Mouse (Mus musculus) stomach, embryonic 14.5 days (tissue): ENCODE data around the gene Filip1. TPM values are rescaled to one million over a fixed set of nuclear protein-coding genes. Genes with fewer than 3 reads are reported as not detected.

Source experiments
- ATAC-seq: fragments of 200-750 bp; cut with Nextera tagmentation; 2 replicates; pipeline ENCODE4 v1.8.0; 2017; ENCODE audit warnings: low read depth, moderate TSS enrichment; ENCODE audit not compliant: insufficient number of reproducible peaks, insufficient read depth, low FRiP score
- H3K27ac ChIP-seq: fragments of 300-500 bp; sonication (generic); 2 replicates; pipeline ENCODE4 v1.5.1; 2014; ENCODE audit warnings: mild to moderate bottlenecking, low read length, moderate library complexity, mixed read lengths
- H3K27me3 ChIP-seq: fragments of 300-500 bp; sonication (generic); 2 replicates; pipeline ENCODE4 v1.6.1; 2014; ENCODE audit warnings: low read length, control low read depth, mixed read lengths; ENCODE audit not compliant: control insufficient read depth, insufficient read depth
- H3K36me3 ChIP-seq: fragments of 300-500 bp; sonication (generic); 2 replicates; pipeline ENCODE4 v1.6.1; 2014; ENCODE audit warnings: mild to moderate bottlenecking, control low read depth, low read length, moderate library complexity, mixed read lengths; ENCODE audit not compliant: control insufficient read depth, insufficient read depth
- H3K4me1 ChIP-seq: fragments of 300-500 bp; sonication (generic); 2 replicates; pipeline ENCODE4 v1.6.1; 2014; ENCODE audit warnings: low read length, control low read depth, mixed read lengths; ENCODE audit not compliant: control insufficient read depth, insufficient read depth
- H3K4me2 ChIP-seq: fragments of 300-500 bp; sonication (generic); replicated peaks from 2 replicates; pipeline ENCODE4 v1.6.1; 2014; ENCODE audit warnings: low read depth, low read length, control low read depth
- H3K4me3 ChIP-seq: fragments of 300-500 bp; sonication (generic); 2 replicates; pipeline ENCODE4 v1.5.1; 2014; ENCODE audit warnings: low read depth, low read length, control low read depth
- H3K9ac ChIP-seq: fragments of 300-500 bp; sonication (generic); replicated peaks from 2 replicates; pipeline ENCODE4 v1.6.1; 2014; ENCODE audit warnings: low read depth, mild to moderate bottlenecking, control low read depth, low read length, moderate library complexity, mixed read lengths
- H3K9me3 ChIP-seq: fragments of 300-500 bp; sonication (generic); 2 replicates; pipeline ENCODE4 v1.6.1; 2016; ENCODE audit warnings: low read depth, low read length, control low read depth; ENCODE audit not compliant: control insufficient read depth
- WGBS: fragments of 180-500 bp; shearing (Covaris S2); extraction: QIAGEN DNeasy Blood & Tissue Kit; methylation state at CpG from one replicate; pipeline ENCODE4 v1.1.7; 2014; 5-methylcytosine and 5-hydroxymethylcytosine counted together
- polyA plus RNA-seq: library from polyadenylated mRNA; unstranded; fragments of >200 nt; fragmentation: Nextera tagmentation; extraction: Ambion mirVana; gene quantifications from 2 replicates; pipeline ENCODE4 v1.2.1, GENCODE M21; 2014

Filip1 gene
- polyA plus RNA-seq, 1 experiment from 2014 or later = 10.9 TPM

DNA sequence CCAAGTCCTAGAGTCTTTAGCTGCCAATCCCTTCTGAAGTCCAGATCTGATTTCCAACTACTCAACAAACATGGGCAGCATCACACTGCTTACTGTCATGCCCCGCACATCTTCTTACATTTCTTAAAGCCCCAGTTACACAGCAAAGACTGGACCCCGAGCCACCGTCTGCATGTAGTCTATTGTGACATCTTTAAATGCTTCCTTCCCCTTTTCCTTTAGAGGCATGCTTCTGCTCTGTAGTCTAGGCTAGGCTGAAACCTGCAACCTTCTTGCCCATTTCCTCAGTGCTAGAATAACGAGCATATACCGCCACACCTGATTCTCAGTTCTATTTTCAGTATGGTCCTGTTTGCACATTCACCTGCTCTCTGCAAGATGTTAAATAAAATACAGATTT, 196.2 kb downstream of the Filip1 start:
- 89% methylated on average over 5 of the region's 5 CpGs for WGBS
- Histone ChIP-seq H3K4me1 (no peaks in the 10 kb centered on the region), H3K9me3 (no peaks in the 10 kb centered on the region; the same call in 1 of the 2 replicates), H3K9ac (no peak overlapping the region), H3K4me2 (no peak overlapping the region), H3K27ac (no peak overlapping the region), H3K36me3 (no peaks in the 10 kb centered on the region), H3K27me3 (no peaks in the 10 kb centered on the region), H3K4me3 (no peak overlapping the region)
- no peak for ATAC-seq

DNA sequence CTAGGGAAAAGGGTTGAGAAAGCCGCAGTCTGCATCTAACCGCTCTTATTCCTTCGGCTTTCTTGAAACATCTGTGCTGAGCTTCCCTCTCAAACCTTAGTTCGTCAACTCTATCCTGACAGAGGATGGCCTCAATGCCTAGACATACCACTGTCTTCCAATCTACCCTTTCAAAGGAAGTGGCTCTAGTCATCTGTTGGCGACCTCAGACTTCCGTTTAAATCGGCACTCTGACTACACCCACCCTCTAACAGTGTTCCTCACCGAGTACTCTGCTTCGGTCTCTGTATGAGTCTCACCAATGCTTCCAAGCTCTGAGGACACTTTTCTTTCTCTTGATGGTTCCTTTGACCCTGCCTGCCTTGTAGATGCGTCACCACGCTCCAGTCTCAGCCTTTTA, 196.6 kb downstream of the Filip1 start:
- no peak for ATAC-seq
- H3K36me3 ChIP-seq = no peaks in the 10 kb centered on the region
- H3K9ac ChIP-seq = no peak overlapping the region
- no peaks in the 10 kb centered on the region; the same call in 1 of the 2 replicates for H3K9me3 ChIP-seq
- no peak overlapping the region for H3K27ac ChIP-seq
- H3K4me1 ChIP-seq = no peaks in the 10 kb centered on the region
- H3K27me3 ChIP-seq = no peaks in the 10 kb centered on the region
- no peak overlapping the region for H3K4me3 ChIP-seq
- no peak overlapping the region for H3K4me2 ChIP-seq
- 94% methylated on average over 11 of the region's 11 CpGs for WGBS

DNA sequence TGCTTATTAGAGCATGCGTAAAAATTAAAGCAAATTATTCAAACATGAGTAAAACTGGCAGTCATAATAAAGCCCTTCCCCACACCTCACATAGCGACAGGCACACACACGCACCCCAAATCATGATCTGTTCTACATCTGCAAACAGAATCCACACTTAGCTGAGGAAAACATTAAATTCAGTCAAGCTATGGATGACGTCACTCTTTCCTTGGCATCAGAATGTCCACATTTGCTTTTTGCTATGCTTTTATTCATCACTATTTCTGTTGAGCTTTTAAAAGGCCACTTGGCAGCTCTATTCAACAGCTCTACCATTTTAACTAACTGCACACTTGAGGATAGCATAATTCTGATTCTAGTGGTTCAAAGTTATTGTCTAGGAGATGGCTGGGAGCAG, 198.1 kb downstream of the Filip1 start:
- ATAC-seq = no peak
- H3K36me3 ChIP-seq = no peaks in the 10 kb centered on the region
- no peaks in the 10 kb centered on the region; the same call in 1 of the 2 replicates for H3K9me3 ChIP-seq
- H3K9ac ChIP-seq = no peak overlapping the region
- no peak overlapping the region for H3K4me3 ChIP-seq
- no peaks in the 10 kb centered on the region for H3K27me3 ChIP-seq
- WGBS = 87% methylated on average over 4 of the region's 4 CpGs
- H3K27ac ChIP-seq = no peak overlapping the region
- no peaks in the 10 kb centered on the region for H3K4me1 ChIP-seq
- no peak overlapping the region for H3K4me2 ChIP-seq

DNA sequence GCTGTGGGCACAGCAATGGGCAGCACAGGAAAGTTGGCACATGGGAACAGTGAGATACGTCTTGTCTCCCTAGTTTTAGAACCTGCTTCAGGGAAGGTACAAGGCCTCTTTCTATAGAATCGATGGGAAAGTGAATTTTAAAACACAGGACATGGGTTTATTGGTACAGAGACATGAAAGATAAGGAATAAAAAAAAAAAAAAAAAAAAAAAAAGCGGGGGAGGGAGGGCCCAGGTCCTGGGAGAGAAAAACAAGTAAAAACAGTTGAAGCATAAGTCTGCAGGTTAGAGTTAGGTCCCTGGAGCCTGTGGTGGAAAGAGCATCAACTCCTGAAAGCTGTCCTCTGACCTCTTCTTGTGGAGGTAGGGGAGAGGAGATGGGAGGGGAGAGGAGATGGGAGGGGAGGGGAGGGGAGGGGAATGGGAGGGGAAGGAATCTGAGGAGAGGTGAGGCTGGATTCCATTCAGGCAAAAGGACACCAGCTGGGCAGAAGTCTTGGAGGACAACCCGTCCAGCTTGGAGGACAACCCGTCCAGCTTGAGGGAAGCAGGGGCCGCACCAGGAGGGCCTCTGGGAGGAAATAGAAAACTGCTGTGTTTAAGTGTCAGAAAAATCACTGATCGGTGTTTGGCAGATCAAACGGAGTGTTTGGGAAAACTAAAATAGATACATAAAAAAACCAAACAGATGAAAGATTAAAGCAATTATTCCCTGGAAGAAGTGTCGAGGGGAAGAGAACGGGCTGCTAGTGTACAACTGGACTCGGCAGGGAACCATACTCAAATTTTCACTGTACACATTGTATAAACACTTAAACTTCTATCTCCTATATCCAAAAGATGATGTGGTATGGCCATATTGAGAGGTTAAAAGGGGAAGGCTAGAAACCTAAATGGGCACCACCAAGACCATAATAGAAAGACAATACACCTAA, 201.4 kb downstream of the Filip1 start:
- no peaks in the 10 kb centered on the region for H3K9me3 ChIP-seq
- 71% methylated on average over 11 of the region's 11 CpGs for WGBS
- H3K4me3 ChIP-seq = no peak overlapping the region
- H3K9ac ChIP-seq = no peak overlapping the region
- no peak for ATAC-seq
- H3K27ac ChIP-seq = no peak overlapping the region
- no peaks in the 10 kb centered on the region for H3K4me1 ChIP-seq
- H3K27me3 ChIP-seq = no peaks in the 10 kb centered on the region
- H3K4me2 ChIP-seq = no peak overlapping the region
- no peaks in the 10 kb centered on the region for H3K36me3 ChIP-seq

DNA sequence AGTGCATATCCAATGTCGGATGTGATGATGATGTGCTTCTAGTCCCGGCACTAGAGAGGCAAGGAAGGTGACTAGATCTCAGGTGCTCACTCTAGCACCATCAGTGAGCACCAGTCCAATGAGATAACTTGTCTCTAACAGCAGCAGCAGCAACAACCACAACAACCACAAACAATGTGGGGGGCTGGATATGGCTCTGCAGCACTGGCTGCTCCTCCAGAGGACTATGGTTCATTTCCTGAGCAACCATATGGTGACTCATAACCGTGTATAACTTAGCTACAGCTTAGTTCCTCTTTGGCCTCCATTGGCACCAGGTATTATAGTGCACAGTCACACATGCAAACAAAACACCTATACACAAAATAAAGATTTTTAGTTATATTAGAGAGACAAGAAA, 202.1 kb downstream of the Filip1 start:
- no peaks in the 10 kb centered on the region for H3K9me3 ChIP-seq
- no peaks in the 10 kb centered on the region for H3K36me3 ChIP-seq
- H3K4me1 ChIP-seq = no peaks in the 10 kb centered on the region
- no peak overlapping the region for H3K9ac ChIP-seq
- no peaks in the 10 kb centered on the region for H3K27me3 ChIP-seq
- no peak overlapping the region for H3K27ac ChIP-seq
- no peak for ATAC-seq
- no peak overlapping the region for H3K4me3 ChIP-seq
- WGBS = 76% methylated on average over 3 of the region's 3 CpGs
- H3K4me2 ChIP-seq = no peak overlapping the region

DNA sequence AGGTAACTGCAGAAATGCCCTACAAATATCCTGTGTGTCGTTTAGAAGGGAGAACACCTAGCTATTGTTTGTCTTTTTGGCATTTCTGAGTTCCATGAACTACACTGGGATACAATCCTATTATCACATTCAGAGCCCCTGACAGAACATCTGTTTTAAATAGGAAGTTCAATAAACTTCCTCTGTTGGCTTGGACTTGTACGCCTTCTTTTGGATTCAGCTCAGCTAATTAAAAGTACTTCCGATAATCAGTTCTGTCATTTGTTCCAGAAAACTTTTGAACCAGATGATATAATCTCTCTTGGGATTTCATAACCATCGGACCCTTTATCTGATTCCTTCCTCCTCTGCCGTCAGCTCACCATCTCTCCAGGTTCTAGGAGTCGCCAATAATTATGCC, 203.2 kb downstream of the Filip1 start:
- H3K9ac ChIP-seq = no peak overlapping the region
- 64% methylated on average over 6 of the region's 6 CpGs for WGBS
- H3K9me3 ChIP-seq = no peaks in the 10 kb centered on the region
- no peak for ATAC-seq
- no peak overlapping the region for H3K4me3 ChIP-seq
- no peaks in the 10 kb centered on the region for H3K36me3 ChIP-seq
- H3K27me3 ChIP-seq = no peaks in the 10 kb centered on the region
- no peaks in the 10 kb centered on the region for H3K4me1 ChIP-seq
- no peak overlapping the region for H3K27ac ChIP-seq
- no peak overlapping the region for H3K4me2 ChIP-seq

DNA sequence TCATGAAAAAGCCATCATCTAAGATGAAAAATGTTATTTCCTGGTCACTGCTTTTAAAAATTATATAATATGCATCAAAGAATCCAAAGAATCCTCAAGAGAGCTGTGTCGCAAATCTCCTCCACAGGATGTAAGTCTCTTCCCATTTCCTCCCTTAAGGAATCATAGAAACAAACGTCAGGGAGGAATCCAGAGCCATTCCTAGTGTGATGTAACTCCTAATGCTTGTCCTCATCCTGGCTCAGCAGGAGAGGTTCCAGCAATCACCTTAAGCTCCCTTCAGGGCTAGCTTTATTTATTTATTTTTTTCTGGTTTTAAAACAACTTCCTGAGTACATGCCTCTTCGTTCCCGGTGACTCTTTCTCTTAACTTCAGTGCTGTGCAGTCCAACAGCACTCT, 205.5 kb downstream of the Filip1 start:
- H3K27me3 ChIP-seq = no peaks in the 10 kb centered on the region
- ATAC-seq = no peak
- WGBS = 47% methylated on average over 4 of the region's 4 CpGs

DNA sequence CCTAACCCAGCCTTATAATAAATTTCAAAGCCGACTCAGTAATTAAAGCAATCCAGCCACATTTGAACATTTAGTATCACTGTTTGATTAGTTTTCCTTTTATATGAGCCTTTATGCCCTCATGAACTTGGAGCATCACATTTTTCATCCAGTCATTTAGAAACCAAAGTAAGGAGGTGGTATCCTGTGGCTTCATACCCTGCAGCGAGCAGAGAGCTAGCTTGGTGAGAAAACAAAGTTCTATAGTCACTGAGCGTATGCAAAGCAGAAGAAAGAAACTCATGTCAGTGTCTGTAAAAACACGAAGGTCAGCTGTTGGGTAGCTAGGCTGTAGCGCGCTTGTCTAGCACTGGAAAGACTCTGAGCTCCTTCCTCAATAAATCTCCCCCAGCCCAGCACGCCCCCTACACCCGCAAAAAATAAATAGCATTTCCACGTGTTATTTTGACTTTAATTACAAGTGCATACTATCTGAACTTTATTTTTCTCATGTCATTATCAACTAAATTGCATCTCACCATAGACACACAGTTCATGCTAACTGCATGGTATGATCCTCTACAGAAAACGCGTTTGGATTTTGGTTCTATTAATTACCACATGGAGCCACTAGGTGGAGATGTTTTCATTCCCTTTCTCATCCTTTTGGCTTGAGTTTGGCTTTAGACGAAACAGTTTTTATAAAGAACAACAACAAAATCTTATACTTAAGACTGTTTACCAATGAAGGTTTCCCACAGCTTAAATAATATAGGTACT, 206.2 kb downstream of the Filip1 start:
- ATAC-seq = no peak
- no peak overlapping the region for H3K27ac ChIP-seq
- no peaks in the 10 kb centered on the region for H3K9me3 ChIP-seq
- H3K27me3 ChIP-seq = no peaks in the 10 kb centered on the region
- H3K4me1 ChIP-seq = no peaks in the 10 kb centered on the region
- H3K36me3 ChIP-seq = no peaks in the 10 kb centered on the region
- no peak overlapping the region for H3K9ac ChIP-seq
- H3K4me2 ChIP-seq = no peak overlapping the region
- WGBS = 42% methylated on average over 12 of the region's 12 CpGs
- no peak overlapping the region for H3K4me3 ChIP-seq

More for the DNA sequence above, 205.5 kb downstream of the Filip1 start:
- Histone ChIP-seq H3K9me3 (no peaks in the 10 kb centered on the region), H3K27ac (no peak overlapping the region), H3K36me3 (no peaks in the 10 kb centered on the region), H3K4me1 (no peaks in the 10 kb centered on the region), H3K4me3 (no peak overlapping the region), H3K4me2 (no peak overlapping the region), H3K9ac (no peak overlapping the region)
